Comparison of ENCODE assay signal across 19 mouse cellular contexts in genomic region chr12:80562793-80563192, GRCm38 (mm10). TPM values are rescaled to one million over a fixed set of nuclear protein-coding genes. Genes with fewer than 3 reads are reported as not detected.
DNase-seq lines count a peak whose midpoint lies in the region; ATAC-seq and TF ChIP-seq lines count a peak whose summit lies in the region.
"Had no signal": no experiment of that assay in that cellular context is flagged by ENCODE, and none has a peak within 500 bp of the region (broad histone marks: within the 10 kb centered on the region; RNA-seq: fewer than 3 reads in every experiment).

No protein-coding gene starts in this region.

- H3K4me2 ChIP-seq in lung, embryonic 15.5 days: no peak overlapping the region
- H3K4me2 ChIP-seq: forebrain, embryonic 13.5 days; midbrain, embryonic 11.5 days had no signal

- intact Hi-C loops in heart, postnatal 25 days (cut with DNase I): no loop called here
- intact Hi-C loops in gastrocnemius, adult 2 months (cut with DNase I): no loop called here
- intact Hi-C loops in left cerebral cortex, adult 2 months (cut with DNase I): no loop called here

- peak; percentile 14 for DNase-seq in adrenal gland, postnatal 25 days
- DNase-seq in adrenal gland, adult 8-10 months: no peak
- no peak for DNase-seq in lung, adult 2 months
- DNase-seq in heart, postnatal 25 days (ENCODE audit: low spot score): peak; percentile 28
- DNase-seq in gastrocnemius, adult 2 months: no peak
- DNase-seq in spleen, postnatal 14 days (ENCODE audit: low spot score in 2 of 2): no peak
- DNase-seq in left cerebral cortex, adult 2 months (ENCODE audit: extremely low spot score in 1 of 2, low spot score in 2 of 2): no peak
- DNase-seq: cerebellum, adult 9-10 months; embryo, embryonic 11 days; liver; right cerebral cortex, adult 18-20 months; spleen, adult 18-20 months; thymus, postnatal 14 days had no signal

- H3K9me3 ChIP-seq in lung, embryonic 15.5 days: no peaks in the 10 kb centered on the region
- H3K9me3 ChIP-seq: forebrain, embryonic 13.5 days had no signal

- 30% methylated on average over 5 of the region's 5 CpGs for WGBS in lung, embryonic 15.5 days
- 44% methylated on average over 5 of the region's 5 CpGs for WGBS in lung, adult 2 months

- peaks cover 38% of the 10 kb centered on the region for H3K4me1 ChIP-seq in lung, embryonic 15.5 days
- no peaks in the 10 kb centered on the region; the same call in 1 of the 2 replicates for H3K4me1 ChIP-seq in lung, adult 2 months (ENCODE audit: control insufficient read depth, insufficient read depth, low read length)

- H3K27me3 ChIP-seq in lung, embryonic 15.5 days: no peaks in the 10 kb centered on the region
- H3K27me3 ChIP-seq: forebrain, embryonic 13.5 days had no signal

- no peak for TF ChIP-seq CTCF in lung, adult 2 months (IDR thresholded peaks at IDR 0.05; ENCODE audit: insufficient read depth, low read length)
- TF ChIP-seq CTCF in gastrocnemius, adult 2 months (IDR thresholded peaks at IDR 0.05): no peak
- TF ChIP-seq CTCF in left cerebral cortex, adult 2 months (IDR thresholded peaks at IDR 0.05): no peak

- no peak overlapping the region for H3K9ac ChIP-seq in lung, embryonic 15.5 days
- H3K9ac ChIP-seq: forebrain, embryonic 13.5 days had no signal

- no peak overlapping the region for H3K4me3 ChIP-seq in lung, embryonic 15.5 days
- no peak overlapping the region for H3K4me3 ChIP-seq in lung, adult 2 months (replicated peaks; ENCODE audit: extremely low read depth, low read depth, low read length)
- no peak overlapping the region for H3K4me3 ChIP-seq in gastrocnemius, adult 2 months
- no peak overlapping the region for H3K4me3 ChIP-seq in left cerebral cortex, adult 2 months
- H3K4me3 ChIP-seq: forebrain, embryonic 13.5 days had no signal

- H3K27ac ChIP-seq in lung, embryonic 15.5 days: peak overlapping the region; percentile 44
- H3K27ac ChIP-seq in gastrocnemius, adult 2 months: no peak overlapping the region
- H3K27ac ChIP-seq in left cerebral cortex, adult 2 months: no peak overlapping the region
- H3K27ac ChIP-seq: forebrain, embryonic 13.5 days; kidney, postnatal 0 days had no signal

- ATAC-seq in lung, embryonic 15.5 days (ENCODE audit: borderline replicate concordance, extremely low read depth, low FRiP score, low TSS enrichment): no peak
- ATAC-seq: forebrain, embryonic 13.5 days; inflammation-experienced regulatory T-cells, adult 6 months; Patski had no signal

- TF ChIP-seq POLR2A in lung, adult 2 months (IDR thresholded peaks at IDR 0.05; ENCODE audit: borderline replicate concordance, extremely low read depth, low read depth, low read length): no peak

- H3K36me3 ChIP-seq in lung, embryonic 15.5 days: no peaks in the 10 kb centered on the region

RNA-seq across cellular contexts. Expression of gene Galnt16, which starts 44.7 kb away (rescaled TPM):
- 6.8 and 8.0 TPM in 2 replicates for total RNA-seq in adrenal gland, postnatal 25 days (2021)
- 10 to 100 TPM in 1 of 4 experiments, 1 to 10 TPM in 3; 9.3 to 14.4 (median 9.6) TPM for total RNA-seq in adrenal gland, adult 8-10 months (2022)
- polyA plus RNA-seq in lung, embryonic 15.5 days (2015; fragmentation: Nextera tagmentation; extraction: Ambion mirVana): 12.3 TPM in 2 replicates
- polyA plus RNA-seq in lung, adult 2 months (2012; rRNA removed): 2.6 and 2.7 TPM in 2 replicates
- 1 to 10 TPM; 3.9 to 4.3 TPM for total RNA-seq in heart, postnatal 25 days (2021)
- total RNA-seq in gastrocnemius, adult 2 months (2021): 1 to 10 TPM; 2.4 to 3.8 TPM
- 10 to 100 TPM; 94.6 to 94.9 TPM for total RNA-seq in left cerebral cortex, adult 2 months (2021)

Comparison
In these comparisons a context has a peak if more than half of its experiments do, and no peak if none do; other contexts are left out.
1. DNase-seq: peak in adrenal gland, postnatal 25 days (single experiment) and heart, postnatal 25 days (single experiment); none in adrenal gland, adult 8-10 months (single experiment), lung, adult 2 months (single experiment), gastrocnemius, adult 2 months (single experiment), spleen, postnatal 14 days (0 of 2) and left cerebral cortex, adult 2 months (0 of 2).
2. RNA of gene Galnt16, which starts 44.7 kb away (total RNA-seq): 94.6 to 94.9 TPM in left cerebral cortex, adult 2 months; 9.3 to 14.4 TPM in adrenal gland, adult 8-10 months, 6.8 to 8.0 TPM in adrenal gland, postnatal 25 days, 3.9 to 4.3 TPM in heart, postnatal 25 days and 2.4 to 3.8 TPM in gastrocnemius, adult 2 months; every median in the first group is over 4 times any median in the second.